Mouse (Mus musculus): Measurements from ENCODE around the gene Slc38a2. TPM values are rescaled to one million over a fixed set of nuclear protein-coding genes. Genes with fewer than 3 reads are reported as not detected.

Slc38a2 gene
- polyA plus RNA-seq, 1 experiment from 2014 or later: 126 TPM

GRCm38 (mm10) chr15:96728346-96728745 lies 28.8 kb upstream of the Slc38a2 start:
- no peaks in the 10 kb centered on the region for H3K9me3 ChIP-seq (ENCODE audit: control insufficient read depth, low read length)
- H3K27ac ChIP-seq (ENCODE audit: low read depth, low read length): no peak overlapping the region
- no peaks in the 10 kb centered on the region for H3K27me3 ChIP-seq (ENCODE audit: control insufficient read depth, insufficient read depth, low read length)
- WGBS: 89% methylated on average over 4 of the region's 4 CpGs
- no peaks in the 10 kb centered on the region for H3K36me3 ChIP-seq (ENCODE audit: control insufficient read depth, insufficient read depth, low read length)
- no peak overlapping the region for H3K9ac ChIP-seq (replicated peaks; ENCODE audit: low read depth, low read length)
- H3K4me3 ChIP-seq (ENCODE audit: low read depth, low read length): no peak overlapping the region
- no peaks in the 10 kb centered on the region for H3K4me1 ChIP-seq (ENCODE audit: control insufficient read depth, insufficient read depth, low read length)
- no peak for ATAC-seq (ENCODE audit: low read depth)
- H3K4me2 ChIP-seq (ENCODE audit: low read depth, low read length): no peak overlapping the region

- Histone ChIP-seq H3K27ac (ENCODE audit: low read depth, low read length) (no peak overlapping the region), H3K36me3 (ENCODE audit: control insufficient read depth, insufficient read depth, low read length) (no peaks in the 10 kb centered on the region), H3K4me3 (ENCODE audit: low read depth, low read length) (no peak overlapping the region), H3K27me3 (ENCODE audit: control insufficient read depth, insufficient read depth, low read length) (no peaks in the 10 kb centered on the region), H3K9me3 (ENCODE audit: control insufficient read depth, low read length) (no peaks in the 10 kb centered on the region), H3K4me2 (ENCODE audit: low read depth, low read length) (no peak overlapping the region), H3K9ac (replicated peaks; ENCODE audit: low read depth, low read length) (no peak overlapping the region), H3K4me1 (ENCODE audit: control insufficient read depth, insufficient read depth, low read length) (no peaks in the 10 kb centered on the region)
- no peak for ATAC-seq (ENCODE audit: low read depth)
Measured at GRCm38 (mm10) chr15:96724506-96724905, 25.0 kb upstream of the Slc38a2 start.

- no peak overlapping the region for H3K4me2 ChIP-seq (ENCODE audit: low read depth, low read length)
- no peak overlapping the region for H3K9ac ChIP-seq (replicated peaks; ENCODE audit: low read depth, low read length)
- H3K36me3 ChIP-seq (ENCODE audit: control insufficient read depth, insufficient read depth, low read length): no peaks in the 10 kb centered on the region
- no peak overlapping the region for H3K4me3 ChIP-seq (ENCODE audit: low read depth, low read length)
- ATAC-seq (ENCODE audit: low read depth): no peak
- H3K27me3 ChIP-seq (ENCODE audit: control insufficient read depth, insufficient read depth, low read length): no peaks in the 10 kb centered on the region
- H3K4me1 ChIP-seq (ENCODE audit: control insufficient read depth, insufficient read depth, low read length): no peaks in the 10 kb centered on the region
- H3K27ac ChIP-seq (ENCODE audit: low read depth, low read length): no peak overlapping the region
- H3K9me3 ChIP-seq (ENCODE audit: control insufficient read depth, low read length): no peaks in the 10 kb centered on the region
- 73% methylated on average over 7 of the region's 7 CpGs for WGBS
Measured at GRCm38 (mm10) chr15:96722228-96722627, 22.7 kb upstream of the Slc38a2 start.

GRCm38 (mm10) chr15:96720146-96720545 lies 20.6 kb upstream of the Slc38a2 start:
- no peak for ATAC-seq (ENCODE audit: low read depth)

GRCm38 (mm10) chr15:96718466-96718865 lies 18.9 kb upstream of the Slc38a2 start:
- no peak overlapping the region for H3K4me2 ChIP-seq (ENCODE audit: low read depth, low read length)
- 84% methylated on average over 7 of the region's 7 CpGs for WGBS

More at GRCm38 (mm10) chr15:96720146-96720545, 20.6 kb upstream of the Slc38a2 start:
- Histone ChIP-seq H3K9me3 (ENCODE audit: control insufficient read depth, low read length) (no peaks in the 10 kb centered on the region), H3K4me1 (ENCODE audit: control insufficient read depth, insufficient read depth, low read length) (no peaks in the 10 kb centered on the region), H3K36me3 (ENCODE audit: control insufficient read depth, insufficient read depth, low read length) (no peaks in the 10 kb centered on the region), H3K4me2 (ENCODE audit: low read depth, low read length) (no peak overlapping the region), H3K27ac (ENCODE audit: low read depth, low read length) (no peak overlapping the region), H3K9ac (replicated peaks; ENCODE audit: low read depth, low read length) (no peak overlapping the region), H3K4me3 (ENCODE audit: low read depth, low read length) (no peak overlapping the region), H3K27me3 (ENCODE audit: control insufficient read depth, insufficient read depth, low read length) (no peaks in the 10 kb centered on the region)
- WGBS: 95% methylated on average over 6 of the region's 6 CpGs

GRCm38 (mm10) chr15:96717181-96717580 lies 17.7 kb upstream of the Slc38a2 start:
- Histone ChIP-seq H3K4me1 (ENCODE audit: control insufficient read depth, insufficient read depth, low read length) (no peaks in the 10 kb centered on the region), H3K4me3 (ENCODE audit: low read depth, low read length) (no peak overlapping the region), H3K27me3 (ENCODE audit: control insufficient read depth, insufficient read depth, low read length) (no peaks in the 10 kb centered on the region), H3K9ac (replicated peaks; ENCODE audit: low read depth, low read length) (no peak overlapping the region), H3K36me3 (ENCODE audit: control insufficient read depth, insufficient read depth, low read length) (no peaks in the 10 kb centered on the region), H3K27ac (ENCODE audit: low read depth, low read length) (no peak overlapping the region), H3K9me3 (ENCODE audit: control insufficient read depth, low read length) (no peaks in the 10 kb centered on the region), H3K4me2 (ENCODE audit: low read depth, low read length) (no peak overlapping the region)
- no peak for ATAC-seq (ENCODE audit: low read depth)
- 79% methylated on average over 3 of the region's 3 CpGs for WGBS

More at GRCm38 (mm10) chr15:96718466-96718865, 18.9 kb upstream of the Slc38a2 start:
- Histone ChIP-seq H3K4me1 (ENCODE audit: control insufficient read depth, insufficient read depth, low read length) (no peaks in the 10 kb centered on the region), H3K4me3 (ENCODE audit: low read depth, low read length) (no peak overlapping the region), H3K9me3 (ENCODE audit: control insufficient read depth, low read length) (no peaks in the 10 kb centered on the region), H3K36me3 (ENCODE audit: control insufficient read depth, insufficient read depth, low read length) (no peaks in the 10 kb centered on the region), H3K27ac (ENCODE audit: low read depth, low read length) (no peak overlapping the region), H3K27me3 (ENCODE audit: control insufficient read depth, insufficient read depth, low read length) (no peaks in the 10 kb centered on the region), H3K9ac (replicated peaks; ENCODE audit: low read depth, low read length) (no peak overlapping the region)
- no peak for ATAC-seq (ENCODE audit: low read depth)

- Histone ChIP-seq H3K27me3 (ENCODE audit: control insufficient read depth, insufficient read depth, low read length) (no peaks in the 10 kb centered on the region), H3K4me1 (ENCODE audit: control insufficient read depth, insufficient read depth, low read length) (no peaks in the 10 kb centered on the region), H3K27ac (ENCODE audit: low read depth, low read length) (no peak overlapping the region), H3K36me3 (ENCODE audit: control insufficient read depth, insufficient read depth, low read length) (no peaks in the 10 kb centered on the region), H3K4me2 (ENCODE audit: low read depth, low read length) (no peak overlapping the region), H3K4me3 (ENCODE audit: low read depth, low read length) (no peak overlapping the region), H3K9ac (replicated peaks; ENCODE audit: low read depth, low read length) (no peak overlapping the region), H3K9me3 (ENCODE audit: control insufficient read depth, low read length) (no peaks in the 10 kb centered on the region)
- no peak for ATAC-seq (ENCODE audit: low read depth)
- WGBS: 93% methylated on average over 4 of the region's 4 CpGs
Measured at GRCm38 (mm10) chr15:96716371-96716770, 16.8 kb upstream of the Slc38a2 start.

- H3K27me3 ChIP-seq (ENCODE audit: control insufficient read depth, insufficient read depth, low read length): no peaks in the 10 kb centered on the region
- no peaks in the 10 kb centered on the region for H3K36me3 ChIP-seq (ENCODE audit: control insufficient read depth, insufficient read depth, low read length)
- 93% methylated on average over 7 of the region's 7 CpGs for WGBS
- H3K4me3 ChIP-seq (ENCODE audit: low read depth, low read length): no peak overlapping the region
- no peak overlapping the region for H3K9ac ChIP-seq (replicated peaks; ENCODE audit: low read depth, low read length)
- no peak for ATAC-seq (ENCODE audit: low read depth)
- H3K27ac ChIP-seq (ENCODE audit: low read depth, low read length): no peak overlapping the region
- no peaks in the 10 kb centered on the region for H3K4me1 ChIP-seq (ENCODE audit: control insufficient read depth, insufficient read depth, low read length)
- no peaks in the 10 kb centered on the region for H3K9me3 ChIP-seq (ENCODE audit: control insufficient read depth, low read length)
- no peak overlapping the region for H3K4me2 ChIP-seq (ENCODE audit: low read depth, low read length)
Measured at GRCm38 (mm10) chr15:96715692-96716080, 16.2 kb upstream of the Slc38a2 start.

GRCm38 (mm10) chr15:96715079-96715691 lies 15.7 kb upstream of the Slc38a2 start:
- no peak overlapping the region for H3K4me3 ChIP-seq (ENCODE audit: low read depth, low read length)
- WGBS: 91% methylated on average over 9 of the region's 9 CpGs
- no peaks in the 10 kb centered on the region for H3K4me1 ChIP-seq (ENCODE audit: control insufficient read depth, insufficient read depth, low read length)
- no peak for ATAC-seq (ENCODE audit: low read depth)
- no peaks in the 10 kb centered on the region for H3K27me3 ChIP-seq (ENCODE audit: control insufficient read depth, insufficient read depth, low read length)
- H3K9ac ChIP-seq (replicated peaks; ENCODE audit: low read depth, low read length): no peak overlapping the region
- no peaks in the 10 kb centered on the region for H3K9me3 ChIP-seq (ENCODE audit: control insufficient read depth, low read length)
- no peak overlapping the region for H3K4me2 ChIP-seq (ENCODE audit: low read depth, low read length)
- no peak overlapping the region for H3K27ac ChIP-seq (ENCODE audit: low read depth, low read length)
- no peaks in the 10 kb centered on the region for H3K36me3 ChIP-seq (ENCODE audit: control insufficient read depth, insufficient read depth, low read length)
